Comparison of ENCODE assay signal across 13 mouse cellular contexts in the genomic region with DNA sequence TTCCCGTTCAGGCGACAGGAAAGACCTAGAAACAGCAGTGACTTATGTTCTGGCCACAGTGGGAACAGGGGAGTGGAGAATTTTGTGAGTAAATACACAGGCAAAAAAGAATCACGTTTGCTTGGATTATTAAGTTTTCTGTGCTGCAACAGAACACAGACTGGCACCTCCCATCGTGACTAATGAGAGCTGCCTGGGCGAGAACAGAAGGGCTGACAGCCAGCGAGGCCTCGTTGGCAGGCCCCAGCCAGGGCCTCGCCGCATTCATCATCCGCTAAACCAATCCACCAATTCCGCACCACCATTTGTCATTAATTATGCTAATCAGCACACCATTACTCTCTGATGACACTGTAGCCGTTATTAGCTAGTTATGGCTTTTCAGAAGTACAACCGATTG.
DNase-seq lines count a peak whose midpoint lies in the region; ATAC-seq lines count a peak whose summit lies in the region.
"Had no signal": no experiment of that assay in that cellular context is flagged by ENCODE, and none has a peak within 500 bp of the region (broad histone marks: within the 10 kb centered on the region; RNA-seq: fewer than 3 reads in every experiment).

No protein-coding gene starts in this region.

- H3K9ac ChIP-seq in forebrain, embryonic 14.5 days (ENCODE audit: low read length): peak overlapping the region; percentile 45
- H3K9ac ChIP-seq: heart, embryonic 13.5 days; liver, embryonic 15.5 days had no signal

- ATAC-seq in forebrain, embryonic 14.5 days: peak; percentile 86

- no peak overlapping the region for H3K4me3 ChIP-seq in forebrain, embryonic 14.5 days (ENCODE audit: low read depth, low read length)
- H3K4me3 ChIP-seq: heart, embryonic 13.5 days; liver, embryonic 15.5 days; myocyte had no signal

- peak overlapping the region; percentile 95 for H3K27ac ChIP-seq in forebrain, embryonic 14.5 days (ENCODE audit: low read depth, low read length)
- H3K27ac ChIP-seq: heart, embryonic 13.5 days; kidney, postnatal 0 days; liver, embryonic 15.5 days had no signal

- H3K4me1 ChIP-seq in forebrain, embryonic 14.5 days (ENCODE audit: control insufficient read depth, insufficient read depth, low read length): peaks cover 71% of the 10 kb centered on the region

- no peaks in the 10 kb centered on the region for H3K36me3 ChIP-seq in forebrain, embryonic 14.5 days (ENCODE audit: control insufficient read depth, insufficient read depth, low read length)
- H3K36me3 ChIP-seq: liver, embryonic 15.5 days had no signal

- 4% methylated on average over 13 of the region's 13 CpGs for WGBS in forebrain, embryonic 14.5 days

- intact Hi-C loops in gastrocnemius, postnatal 14 days (cut with DNase I; ENCODE audit: low total_unique reads): no loop called here

- no peaks in the 10 kb centered on the region for H3K27me3 ChIP-seq in forebrain, embryonic 14.5 days (replicated peaks; ENCODE audit: control insufficient read depth, insufficient read depth, low read length)
- H3K27me3 ChIP-seq: heart, embryonic 13.5 days; liver, embryonic 15.5 days had no signal

- peak overlapping the region; percentile 28; the same call in 1 of the 2 replicates for H3K4me2 ChIP-seq in forebrain, embryonic 14.5 days (ENCODE audit: low read length)
- H3K4me2 ChIP-seq: heart, embryonic 13.5 days; liver, embryonic 15.5 days had no signal

- DNase-seq in right cerebral cortex, adult 18-20 months: peak; percentile 55
- no peak for DNase-seq in right cerebral cortex, postnatal 4 days
- DNase-seq in forebrain, embryonic 14.5 days (ENCODE audit: low spot score): peak; percentile 96
- peak; percentile 74 to 75 for DNase-seq in layer of hippocampus, postnatal 10 days (ENCODE audit: low spot score in 2 of 2)
- DNase-seq in retina, embryonic 14.5 days (ENCODE audit: low spot score): peak; percentile 41
- DNase-seq in gastrocnemius, postnatal 14 days: no peak
- no peak for DNase-seq in T-cell, adult 2 months (ENCODE audit: low spot score)
- no peak for DNase-seq in ovary, postnatal 36 days (ENCODE audit: low spot score)
- DNase-seq: adrenal gland, postnatal 25 days had no signal

- no peaks in the 10 kb centered on the region for H3K9me3 ChIP-seq in forebrain, embryonic 14.5 days (replicated peaks; ENCODE audit: control insufficient read depth, low read length)
- H3K9me3 ChIP-seq: liver, embryonic 15.5 days had no signal

Comparison
In these comparisons a context has a peak if more than half of its experiments do, and no peak if none do; other contexts are left out.
1. DNase-seq: peak in right cerebral cortex, adult 18-20 months (single experiment), forebrain, embryonic 14.5 days (single experiment), layer of hippocampus, postnatal 10 days (2 of 2) and retina, embryonic 14.5 days (single experiment); none in right cerebral cortex, postnatal 4 days (single experiment), gastrocnemius, postnatal 14 days (single experiment), T-cell, adult 2 months (single experiment) and ovary, postnatal 36 days (single experiment).